Mouse (Mus musculus) lung, adult 2 months (tissue): ENCODE measurements around the gene Mrpl49. TPM values are rescaled to one million over a fixed set of nuclear protein-coding genes. Genes with fewer than 3 reads are reported as not detected.

Source experiments
- DNase-seq: peaks from one replicate; pipeline ENCODE4 v3.0.0; 2022
- H3K4me1 ChIP-seq: fragments of 200-500 bp; 2 replicates; pipeline ENCODE4 v1.6.1; 2011; ENCODE audit warnings: low read length; ENCODE audit not compliant: control insufficient read depth, insufficient read depth
- H3K4me3 ChIP-seq: fragments of 200-500 bp; replicated peaks from 2 replicates; pipeline ENCODE3; 2011; ENCODE audit warnings: low read depth, mild to moderate bottlenecking, control low read depth, low read length; ENCODE audit errors: extremely low read depth
- CTCF ChIP-seq: fragments of 200-500 bp; IDR thresholded peaks from 2 replicates; pipeline ENCODE4 v1.5.1; 2011; ENCODE audit warnings: mild to moderate bottlenecking, low read length, control low read depth; ENCODE audit not compliant: insufficient read depth
- POLR2A ChIP-seq: fragments of 200-500 bp; IDR thresholded peaks from 2 replicates; pipeline ENCODE4 v1.6.1; 2011; ENCODE audit warnings: low read depth, mild to moderate bottlenecking, control low read depth, low read length, borderline replicate concordance; ENCODE audit errors: extremely low read depth
- WGBS: fragments of 180-500 bp; shearing (Covaris S2); methylation state at CpG from one replicate; pipeline ENCODE4 v1.1.7; 2018; 5-methylcytosine and 5-hydroxymethylcytosine counted together
- polyA plus RNA-seq: library from polyadenylated mRNA; depleted of rRNA; stranded (reverse); fragments of >200 nt; gene quantifications from 2 replicates; pipeline ENCODE4 v1.2.3, GENCODE M21; 2012

The Mrpl49 gene
- polyA plus RNA-seq, 1 experiment: 13.7 TPM

DNA sequence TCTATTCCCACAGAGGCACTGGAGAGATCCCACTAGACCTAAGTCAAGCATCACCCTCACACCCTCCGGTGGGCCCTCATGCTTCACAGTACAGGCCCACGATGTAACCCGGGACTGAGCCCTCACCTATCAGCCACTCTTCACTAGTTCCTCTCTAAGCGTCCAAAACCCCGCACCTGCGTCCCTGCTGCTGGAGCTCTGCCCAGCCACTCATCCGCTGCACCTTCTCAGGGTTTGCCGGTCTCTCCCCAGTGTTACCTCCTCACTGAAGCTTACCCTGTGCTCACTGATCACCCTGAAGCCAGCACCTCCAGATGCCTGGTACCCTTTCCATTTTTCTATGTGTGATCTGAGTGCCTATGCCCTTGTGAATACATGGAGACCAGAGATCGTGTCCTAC, 15.3 kb downstream of the Mrpl49 start:
- Histone ChIP-seq H3K4me3 (no peak overlapping the region), H3K4me1 (no peaks in the 10 kb centered on the region)
- DNase-seq: no peak
- TF ChIP-seq CTCF: no peak
- no peak for TF ChIP-seq POLR2A
- 64% methylated on average over 9 of the region's 9 CpGs for WGBS

DNA sequence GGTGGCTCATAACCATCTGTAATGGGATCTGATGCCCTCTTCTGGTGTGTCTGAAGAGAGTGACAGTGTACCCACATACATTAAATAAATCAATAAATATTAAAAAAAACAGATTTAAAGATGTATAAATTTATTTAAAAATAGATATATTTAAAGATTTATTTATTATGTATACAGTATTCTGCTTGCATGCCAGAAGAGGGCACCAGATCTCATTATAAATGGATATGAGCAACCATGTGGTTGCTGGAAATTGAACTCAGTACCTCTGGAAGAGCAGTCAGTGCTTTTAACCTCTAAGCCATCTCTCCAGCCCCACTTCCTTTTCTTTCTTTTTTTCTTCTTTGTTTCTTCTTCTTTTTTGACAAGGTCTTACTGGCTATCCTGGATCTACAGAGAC, 17.6 kb downstream of the Mrpl49 start:
- no peak for TF ChIP-seq POLR2A
- TF ChIP-seq CTCF: no peak
- Histone ChIP-seq H3K4me3 (no peak overlapping the region), H3K4me1 (no peaks in the 10 kb centered on the region)
- DNase-seq: no peak

DNA sequence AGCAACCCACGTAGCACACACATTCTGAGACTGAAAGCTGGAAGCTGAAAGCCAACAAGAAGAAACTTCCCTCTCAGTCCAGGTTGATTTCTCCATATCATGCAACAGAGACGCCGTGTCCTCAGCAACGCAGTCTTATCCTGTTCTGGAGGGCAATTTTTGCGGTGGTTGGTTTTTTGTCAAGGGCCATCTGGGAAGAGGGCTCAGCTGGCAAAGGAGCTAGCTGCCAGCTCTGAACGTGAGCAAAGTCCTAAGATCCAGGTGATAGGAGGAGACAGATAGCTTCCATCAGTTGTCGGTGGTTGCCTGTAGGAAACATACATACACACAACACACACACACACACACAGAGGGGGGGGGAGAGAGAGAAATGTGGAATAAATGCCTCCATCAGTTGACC, 19.3 kb downstream of the Mrpl49 start:
- 78% methylated on average over 7 of the region's 7 CpGs for WGBS
- Histone ChIP-seq H3K4me1 (no peaks in the 10 kb centered on the region), H3K4me3 (no peak overlapping the region)
- no peak for DNase-seq
- TF ChIP-seq POLR2A (no peak), CTCF (no peak)

DNA sequence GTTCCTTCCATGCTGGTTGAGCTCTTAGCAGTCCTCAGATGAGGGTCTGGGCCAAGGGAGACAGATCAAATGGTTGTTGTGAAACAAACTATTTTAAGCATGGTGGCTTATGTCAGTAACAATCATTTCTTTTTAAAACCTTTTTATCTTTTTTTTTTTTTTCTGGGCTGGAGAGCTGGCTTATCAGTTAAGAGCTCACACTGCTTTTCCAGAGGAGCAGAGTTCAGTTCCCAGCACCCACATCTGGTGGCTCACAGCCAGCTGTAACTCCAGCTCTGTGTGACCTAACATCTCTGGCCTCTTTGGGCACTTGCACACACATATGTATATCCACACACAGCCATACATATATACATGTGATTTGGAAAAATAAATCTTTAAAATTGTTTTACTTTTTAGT, 19.9 kb downstream of the Mrpl49 start:
- TF ChIP-seq POLR2A: no peak
- no peak for TF ChIP-seq CTCF
- no peak overlapping the region for H3K4me3 ChIP-seq
- no peaks in the 10 kb centered on the region for H3K4me1 ChIP-seq
- no peak for DNase-seq

DNA sequence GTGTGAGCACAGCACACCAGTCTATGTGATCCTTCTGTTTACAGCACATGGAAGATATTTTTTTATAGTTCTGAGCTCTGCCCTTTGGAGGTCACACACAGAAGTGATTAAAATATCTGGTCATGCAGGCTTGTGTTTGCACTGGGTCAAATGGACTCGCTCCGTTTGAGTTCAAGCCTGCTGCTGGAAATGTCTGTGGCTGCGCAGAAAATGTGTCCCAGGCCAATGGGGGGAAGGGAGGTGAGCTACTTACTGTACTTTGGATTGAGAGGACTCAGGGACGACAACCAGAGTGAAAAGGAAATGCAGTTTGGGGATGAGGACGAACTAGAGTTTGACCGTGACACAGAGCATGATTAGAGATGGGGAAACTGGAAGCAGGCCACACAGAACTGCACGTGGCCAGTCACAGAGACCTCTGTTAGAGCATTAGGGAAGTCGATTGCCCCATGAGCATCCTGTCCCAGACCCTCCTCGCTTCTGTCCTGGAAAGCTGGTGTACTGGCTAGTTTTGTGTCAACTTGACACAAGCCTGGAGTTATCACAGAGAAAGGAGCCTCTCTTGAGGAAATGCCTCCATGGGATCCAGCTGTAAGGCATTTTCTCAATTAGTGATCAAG, 21.5 kb downstream of the Mrpl49 start:
- no peak for DNase-seq
- H3K4me3 ChIP-seq: no peak overlapping the region
- 70% methylated on average over 9 of the region's 9 CpGs for WGBS
- no peaks in the 10 kb centered on the region for H3K4me1 ChIP-seq
- TF ChIP-seq POLR2A (no peak), CTCF (no peak)

DNA sequence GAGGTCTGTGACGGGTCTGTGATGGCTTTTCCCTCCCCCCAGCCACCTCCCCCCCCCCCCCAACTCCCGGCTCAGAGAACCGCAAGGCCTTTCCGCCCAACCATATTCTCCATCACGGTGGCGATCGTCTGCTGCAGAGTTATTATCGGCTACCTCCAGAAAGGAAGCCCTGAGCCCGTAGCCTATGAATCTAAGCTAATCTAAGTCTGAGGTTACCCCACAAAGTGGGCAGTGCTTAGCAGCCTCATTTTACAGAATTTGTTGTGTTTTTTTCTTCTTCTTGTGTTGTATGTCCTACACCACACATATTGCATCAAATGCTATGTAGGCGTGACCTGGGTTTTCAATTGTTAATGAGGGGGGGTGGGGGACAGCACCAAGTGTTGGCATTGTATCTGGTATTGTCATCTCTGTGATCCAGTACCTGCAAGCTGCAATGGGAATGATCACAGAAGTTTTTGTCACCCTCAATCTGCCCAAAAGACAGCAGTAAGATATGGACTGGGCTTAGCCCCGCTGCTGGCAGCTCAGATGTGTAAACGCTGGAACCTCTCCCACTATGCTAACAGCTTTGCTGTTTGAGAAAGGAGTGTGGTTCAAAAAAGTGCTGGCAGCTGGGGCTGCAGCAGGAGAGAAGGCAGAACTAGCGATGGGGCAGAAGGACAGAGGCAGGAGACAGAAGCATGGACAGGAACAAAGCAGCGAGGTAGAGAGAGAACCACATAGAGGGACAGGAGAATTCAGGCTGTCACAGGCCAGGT, 26.9 kb downstream of the Mrpl49 start:
- no peak overlapping the region for H3K4me3 ChIP-seq
- WGBS: 72% methylated on average over 14 of the region's 14 CpGs
- 0 out of 2 replicates have a peak, but pooled peaks cover 3% of the 10 kb centered on the region for H3K4me1 ChIP-seq
- TF ChIP-seq CTCF (no peak), POLR2A (no peak)
- no peak for DNase-seq

DNA sequence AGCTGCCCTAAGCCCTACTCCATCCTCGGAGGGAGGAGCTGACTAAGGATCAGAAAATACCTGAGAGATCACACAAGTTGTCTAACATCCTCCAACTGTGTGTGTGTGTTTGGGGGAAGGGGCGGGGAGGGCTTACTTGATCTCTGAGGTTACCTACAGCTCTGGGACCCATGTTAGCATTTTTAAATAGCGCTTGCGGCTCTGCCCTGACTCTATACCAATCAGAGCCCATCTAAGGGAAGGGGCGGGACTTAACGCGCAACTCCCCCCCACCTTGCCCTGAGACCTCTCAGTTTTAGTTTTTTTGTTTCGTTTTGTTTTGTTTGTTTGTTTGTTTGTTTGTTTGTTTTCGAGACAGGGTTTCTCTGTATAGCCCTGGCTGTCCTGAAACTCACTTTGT, 28.2 kb downstream of the Mrpl49 start:
- no peak for DNase-seq
- TF ChIP-seq POLR2A: no peak
- no peak for TF ChIP-seq CTCF
- Histone ChIP-seq H3K4me1 (0 out of 2 replicates have a peak, but pooled peaks cover 3% of the 10 kb centered on the region), H3K4me3 (no peak overlapping the region)
- 73% methylated on average over 9 of the region's 9 CpGs for WGBS

DNA sequence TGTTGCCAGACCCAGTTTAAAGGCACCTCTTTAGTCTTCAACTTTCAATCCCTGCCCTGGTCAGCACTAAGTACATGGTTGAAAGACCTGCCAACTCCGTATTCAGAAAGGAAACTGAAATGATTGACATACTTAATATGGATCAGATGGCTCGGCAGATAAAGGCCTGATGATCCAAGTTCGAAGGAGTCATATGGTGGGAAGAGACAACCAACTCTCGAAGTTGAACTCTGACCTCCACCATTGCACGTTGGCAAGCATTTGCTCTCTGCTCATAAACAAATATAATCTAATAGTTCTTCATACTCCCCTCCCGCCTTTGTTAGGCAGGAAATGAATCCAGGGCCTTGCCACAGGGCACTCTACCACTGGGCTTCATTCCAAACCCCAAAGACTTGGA, 28.6 kb downstream of the Mrpl49 start:
- Histone ChIP-seq H3K4me3 (no peak overlapping the region), H3K4me1 (0 out of 2 replicates have a peak, but pooled peaks cover 3% of the 10 kb centered on the region)
- TF ChIP-seq POLR2A: no peak
- no peak for TF ChIP-seq CTCF
- DNase-seq: no peak
- 41% methylated on average over 6 of the region's 6 CpGs for WGBS

DNA sequence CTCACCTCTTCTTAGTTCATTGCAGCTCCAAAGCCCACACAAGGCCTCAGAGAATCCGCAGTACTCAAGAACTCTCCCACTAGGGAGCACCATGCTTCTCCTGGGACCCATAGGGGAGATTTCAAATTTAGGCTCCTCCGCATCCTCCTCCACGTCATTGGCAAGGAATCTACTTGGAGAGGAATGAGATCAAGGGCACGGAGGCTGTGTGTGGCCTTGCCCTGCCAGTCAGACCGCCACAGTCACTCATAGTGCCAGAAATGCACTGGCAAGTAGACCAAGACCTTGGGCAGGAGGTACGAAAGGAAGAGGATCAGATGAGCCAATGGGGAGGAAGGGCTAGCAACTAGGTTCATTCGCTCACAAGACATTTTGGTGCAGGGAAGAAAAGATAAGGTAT, 33.7 kb downstream of the Mrpl49 start:
- TF ChIP-seq POLR2A: no peak
- no peak for TF ChIP-seq CTCF
- DNase-seq: no peak
- H3K4me3 ChIP-seq: no peak overlapping the region
- 68% methylated on average over 7 of the region's 7 CpGs for WGBS
- H3K4me1 ChIP-seq: no peaks in the 10 kb centered on the region

DNA sequence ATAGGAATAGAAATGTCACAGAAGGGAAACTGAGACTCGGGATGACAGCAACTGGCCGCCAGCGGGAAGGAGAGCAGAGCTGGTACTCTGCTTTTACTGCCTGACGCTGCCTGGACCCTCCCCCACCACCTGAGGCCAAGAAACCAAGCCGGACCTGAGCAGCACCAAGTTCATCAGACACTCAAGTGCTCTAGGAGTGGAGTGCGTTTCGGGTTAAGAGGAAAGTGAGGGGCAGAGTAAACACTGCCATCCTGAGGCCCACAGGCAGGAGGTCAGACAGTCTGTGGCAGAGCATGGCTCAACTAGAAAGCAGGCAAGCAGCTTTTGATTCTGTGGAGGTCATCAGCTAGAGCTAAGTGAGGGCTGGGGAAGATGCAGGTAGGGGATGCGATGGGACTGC, 34.5 kb downstream of the Mrpl49 start:
- Histone ChIP-seq H3K4me3 (no peak overlapping the region), H3K4me1 (no peaks in the 10 kb centered on the region)
- no peak for DNase-seq
- TF ChIP-seq POLR2A (no peak), CTCF (no peak)
- WGBS: 53% methylated on average over 8 of the region's 8 CpGs
